Mouse (Mus musculus) heart, adult 2 months (tissue): ENCODE data around the gene Mta2.

Experiments used
- EP300 ChIP-seq: fragments of 200-500 bp; IDR thresholded peaks from 2 replicates; pipeline ENCODE4 v1.6.1; 2011; ENCODE audit warnings: low read depth, low read length, control low read depth; ENCODE audit not compliant: insufficient read depth
- POLR2A ChIP-seq: fragments of 200-500 bp; IDR thresholded peaks from 2 replicates; pipeline ENCODE4 v1.6.1; 2011; ENCODE audit warnings: mild to moderate bottlenecking, low read depth, low read length, control low read depth; ENCODE audit not compliant: insufficient read depth

GRCm38 (mm10) chr19:8988346-8989065 is 46.8 kb downstream of the Mta2 start:
- TF ChIP-seq POLR2A = no peak
- TF ChIP-seq EP300 = 0 out of 2 replicates have a peak, but pooled peaks have one; percentile 6
